Comparison of ENCODE assay signal across 9 mouse cellular contexts in genomic region chr8:106978755-106979251, GRCm38 (mm10). TPM values are rescaled to one million over a fixed set of nuclear protein-coding genes. Genes with fewer than 3 reads are reported as not detected.
DNase-seq lines count a peak whose midpoint lies in the region; ATAC-seq and TF ChIP-seq lines count a peak whose summit lies in the region.
"Had no signal": no experiment of that assay in that cellular context is flagged by ENCODE, and none has a peak within 500 bp of the region (broad histone marks: within the 10 kb centered on the region; RNA-seq: fewer than 3 reads in every experiment).

No protein-coding gene starts in this region.

- H3K9ac ChIP-seq in heart, embryonic 12.5 days: no peak overlapping the region
- H3K9ac ChIP-seq: liver, embryonic 15.5 days had no signal

- no peak for TF ChIP-seq POLR2A in embryonic fibroblast, embryonic 13.5 days (IDR thresholded peaks at IDR 0.05; ENCODE audit: low read depth, low read length)

- H3K36me3 ChIP-seq in heart, embryonic 12.5 days: peaks cover 10% of the 10 kb centered on the region; the same call in 1 of the 2 replicates
- H3K36me3 ChIP-seq: liver, embryonic 15.5 days had no signal

- H3K4me3 ChIP-seq in heart, embryonic 12.5 days: no peak overlapping the region
- H3K4me3 ChIP-seq in embryonic fibroblast, embryonic 13.5 days (ENCODE audit: insufficient read depth, low read length): no peak overlapping the region
- H3K4me3 ChIP-seq: liver, embryonic 15.5 days had no signal

- DNase-seq in heart, postnatal 4 days: peak; percentile 16
- DNase-seq in MN1 (ENCODE audit: low spot score): peak; percentile 20
- DNase-seq in left cerebral cortex, postnatal 4 days: peak; percentile 38
- no peak for DNase-seq in embryo, embryonic 10.5 days (ENCODE audit: low spot score)
- no peak for DNase-seq in ovary, adult 18-20 months (ENCODE audit: low spot score)
- no peak for DNase-seq in embryo, embryonic 10 days (ENCODE audit: low spot score)

- H3K9me3 ChIP-seq in heart, embryonic 12.5 days (replicated peaks): no peaks in the 10 kb centered on the region
- H3K9me3 ChIP-seq: liver, embryonic 15.5 days had no signal

- peaks cover 8% of the 10 kb centered on the region for H3K4me1 ChIP-seq in heart, embryonic 12.5 days (replicated peaks)
- peaks cover 16% of the 10 kb centered on the region for H3K4me1 ChIP-seq in embryonic fibroblast, embryonic 13.5 days (ENCODE audit: control insufficient read depth, insufficient read depth, low read length)
- H3K4me1 ChIP-seq: liver, embryonic 15.5 days had no signal

- ATAC-seq in heart, embryonic 12.5 days (ENCODE audit: insufficient number of reproducible peaks, low FRiP score): no peak

- H3K4me2 ChIP-seq in heart, embryonic 12.5 days: no peak overlapping the region
- H3K4me2 ChIP-seq: liver, embryonic 15.5 days had no signal

- WGBS in heart, embryonic 12.5 days: 44% methylated on average over 2 of the region's 2 CpGs

- H3K27ac ChIP-seq in heart, embryonic 12.5 days (ENCODE audit: poor library complexity, severe bottlenecking): no peak overlapping the region
- peak overlapping the region; percentile 6; the same call in 1 of the 2 replicates for H3K27ac ChIP-seq in embryonic fibroblast, embryonic 13.5 days (ENCODE audit: insufficient read depth, low read length)
- H3K27ac ChIP-seq: liver, embryonic 15.5 days had no signal

- no peak for TF ChIP-seq CTCF in embryonic fibroblast, embryonic 13.5 days (IDR thresholded peaks at IDR 0.05; ENCODE audit: borderline replicate concordance, insufficient read depth, low read length)

- intact Hi-C loops in left cerebral cortex, postnatal 4 days (cut with DNase I): no loop called here

- no peaks in the 10 kb centered on the region for H3K27me3 ChIP-seq in heart, embryonic 12.5 days (replicated peaks)
- H3K27me3 ChIP-seq: liver, embryonic 15.5 days had no signal

RNA-seq across cellular contexts. Expression of gene Sntb2, which starts 43.3 kb away (rescaled TPM):
- total RNA-seq in heart, postnatal 4 days (2021): 10 to 100 TPM; 26.5 to 27.5 TPM
- polyA plus RNA-seq in heart, embryonic 12.5 days (2016; fragmentation: Nextera tagmentation; extraction: Ambion mirVana): 11.5 and 12.2 TPM in 2 replicates
- polyA plus RNA-seq in embryonic fibroblast, embryonic 13.5 days (2011; ENCODE audit: insufficient read length, low read depth, missing spikeins): 18.9 and 23.3 TPM in 2 replicates
- total RNA-seq in left cerebral cortex, postnatal 4 days (2021): 1 to 10 TPM; 6.3 to 6.5 TPM

RNA-seq across cellular contexts. Expression of gene Vps4a, which starts 52.2 kb away (rescaled TPM):
- total RNA-seq in heart, postnatal 4 days (2021): 10 to 100 TPM; 54.2 to 59.1 TPM
- polyA plus RNA-seq in heart, embryonic 12.5 days (2016; fragmentation: Nextera tagmentation; extraction: Ambion mirVana): 50.9 and 53.0 TPM in 2 replicates
- polyA plus RNA-seq in embryonic fibroblast, embryonic 13.5 days (2011; ENCODE audit: insufficient read length, low read depth, missing spikeins): 47.0 and 48.3 TPM in 2 replicates
- 100 to 1,000 TPM; 137 to 143 TPM for total RNA-seq in left cerebral cortex, postnatal 4 days (2021)

Comparison
In these comparisons a context has a peak if more than half of its experiments do, and no peak if none do; other contexts are left out.
1. DNase-seq: peak in heart, postnatal 4 days (single experiment), MN1 (single experiment) and left cerebral cortex, postnatal 4 days (single experiment); none in embryo, embryonic 10.5 days (single experiment), ovary, adult 18-20 months (single experiment) and embryo, embryonic 10 days (single experiment).